Comparison of ENCODE assay signal across 17 mouse cellular contexts in genomic region chr8:91924152-91924551, GRCm38 (mm10).
"Had no signal": no experiment of that assay in that cellular context is flagged by ENCODE, and none has a peak within 500 bp of the region (broad histone marks: within the 10 kb centered on the region; RNA-seq: fewer than 3 reads in every experiment).

No protein-coding gene starts in this region.

- H3K4me2 ChIP-seq: neural tube, embryonic 12.5 days; neural tube, embryonic 13.5 days; neural tube, embryonic 15.5 days; stomach, embryonic 15.5 days had no signal

- H3K4me3 ChIP-seq: neural tube, embryonic 12.5 days; neural tube, embryonic 13.5 days; neural tube, embryonic 15.5 days; stomach, embryonic 15.5 days had no signal

- H3K27ac ChIP-seq: neural tube, embryonic 12.5 days; neural tube, embryonic 13.5 days; neural tube, embryonic 15.5 days; stomach, embryonic 15.5 days; stomach, postnatal 0 days had no signal

- H3K27me3 ChIP-seq: stomach, embryonic 15.5 days had no signal

- DNase-seq: retina, postnatal 1 day; right cerebral cortex, adult 18-20 months; right cerebral cortex, postnatal 14 days; right cerebral cortex, postnatal 25 days; right cerebral cortex, postnatal 4 days; spleen, adult 18-20 months; thymus, adult 18-20 months; thymus, adult 2 months; thymus, postnatal 14 days; thymus, postnatal 25 days; thymus, postnatal 36 days; thymus, postnatal 4 days had no signal

- H3K9ac ChIP-seq: neural tube, embryonic 12.5 days; neural tube, embryonic 13.5 days; neural tube, embryonic 15.5 days; stomach, embryonic 15.5 days had no signal

- H3K4me1 ChIP-seq: neural tube, embryonic 12.5 days; neural tube, embryonic 13.5 days; neural tube, embryonic 15.5 days; stomach, embryonic 15.5 days had no signal

- H3K36me3 ChIP-seq: neural tube, embryonic 12.5 days; neural tube, embryonic 13.5 days; neural tube, embryonic 15.5 days; stomach, embryonic 15.5 days had no signal

- H3K9me3 ChIP-seq: neural tube, embryonic 12.5 days; neural tube, embryonic 13.5 days; neural tube, embryonic 15.5 days; stomach, embryonic 15.5 days had no signal
